Mouse (Mus musculus) hindbrain, embryonic 16.5 days (tissue): ENCODE results near the gene 9830107B12Rik. TPM values are rescaled to one million over a fixed set of nuclear protein-coding genes. Genes with fewer than 3 reads are reported as not detected.

Experiments used
- ATAC-seq: fragments of 200-750 bp; cut with Nextera tagmentation; 2 replicates; pipeline ENCODE4 v1.8.0; 2017; ENCODE audit warnings: moderate TSS enrichment, moderate library complexity
- H3K27ac ChIP-seq: fragments of 300-500 bp; sonication (generic); 2 replicates; pipeline ENCODE4 v1.5.1; 2014; ENCODE audit warnings: low read depth, mild to moderate bottlenecking, control low read depth, low read length, moderate library complexity
- H3K27me3 ChIP-seq: fragments of 300-500 bp; sonication (generic); replicated peaks from 2 replicates; pipeline ENCODE4 v1.6.1; 2014; ENCODE audit warnings: low read length; ENCODE audit not compliant: control insufficient read depth, insufficient read depth
- H3K36me3 ChIP-seq: fragments of 300-500 bp; sonication (generic); 2 replicates; pipeline ENCODE4 v1.6.1; 2014; ENCODE audit warnings: mild to moderate bottlenecking, low read length, moderate library complexity, mixed read lengths; ENCODE audit not compliant: control insufficient read depth, insufficient read depth
- H3K4me1 ChIP-seq: fragments of 300-500 bp; sonication (generic); 2 replicates; pipeline ENCODE4 v1.6.1; 2014; ENCODE audit warnings: low read depth, low read length; ENCODE audit not compliant: control insufficient read depth, insufficient read depth
- H3K4me2 ChIP-seq: fragments of 300-500 bp; sonication (generic); 2 replicates; pipeline ENCODE4 v1.6.1; 2014; ENCODE audit warnings: mild to moderate bottlenecking, low read length, control low read depth, moderate library complexity
- H3K4me3 ChIP-seq: fragments of 300-500 bp; sonication (generic); 2 replicates; pipeline ENCODE4 v1.5.1; 2014; ENCODE audit warnings: mild to moderate bottlenecking, low read length, control low read depth, moderate library complexity
- H3K9ac ChIP-seq: fragments of 300-500 bp; sonication (generic); 2 replicates; pipeline ENCODE4 v1.6.1; 2014; ENCODE audit warnings: low read depth, mild to moderate bottlenecking, control low read depth, low read length, moderate library complexity
- H3K9me3 ChIP-seq: fragments of 300-500 bp; sonication (generic); 2 replicates; pipeline ENCODE4 v1.6.1; 2014; ENCODE audit warnings: mild to moderate bottlenecking, low read length, moderate library complexity; ENCODE audit not compliant: control insufficient read depth
- WGBS: fragments of 180-500 bp; shearing (Covaris S2); extraction: QIAGEN DNeasy Blood & Tissue Kit; methylation state at CpG from one replicate; pipeline ENCODE4 v1.1.7; 2014; 5-methylcytosine and 5-hydroxymethylcytosine counted together
- polyA plus RNA-seq: library from polyadenylated mRNA; unstranded; fragments of >200 nt; fragmentation: Nextera tagmentation; extraction: Ambion mirVana; gene quantifications from 2 replicates; pipeline ENCODE4 v1.2.1, GENCODE M21; 2015

9830107B12Rik gene
- polyA plus RNA-seq, 1 experiment from 2014 or later: not detected

DNA sequence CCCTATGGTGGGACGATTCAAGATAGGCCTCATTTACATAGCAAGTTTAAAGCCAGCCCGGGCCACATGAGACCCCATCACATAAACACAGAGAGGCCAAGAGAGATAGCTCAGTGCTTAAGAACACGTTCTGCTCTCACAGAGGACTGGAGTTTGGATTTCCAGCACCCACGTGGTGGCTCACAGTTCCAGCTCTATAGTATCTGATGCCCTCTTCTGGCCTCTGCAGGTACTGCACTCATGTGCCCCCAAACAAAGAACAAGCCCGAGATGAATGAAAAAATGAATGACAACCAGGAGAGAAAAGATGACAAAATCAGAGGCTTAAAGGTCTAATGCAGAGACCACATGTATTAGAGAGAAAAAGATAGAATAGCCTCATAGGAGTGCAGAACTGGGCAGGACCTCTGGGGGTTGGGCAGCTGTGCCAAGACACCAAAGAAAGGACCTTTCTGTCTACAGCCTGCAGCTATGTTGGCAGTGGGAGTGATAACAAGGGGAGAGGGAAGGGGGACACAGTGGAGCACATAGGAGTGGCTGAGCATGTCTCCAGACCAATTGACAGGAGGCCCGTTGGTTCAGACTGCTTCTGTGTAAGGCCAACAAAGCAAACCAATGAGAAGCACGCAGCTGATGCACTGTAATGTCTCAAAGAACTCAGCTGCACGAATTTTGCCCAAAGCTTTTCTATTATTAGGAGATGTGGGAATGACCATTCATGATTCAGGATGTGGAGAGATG is 35.4 kb downstream of the 9830107B12Rik start:
- Histone ChIP-seq H3K9me3 (no peaks in the 10 kb centered on the region), H3K36me3 (no peaks in the 10 kb centered on the region), H3K4me2 (no peak overlapping the region), H3K4me1 (no peaks in the 10 kb centered on the region), H3K4me3 (no peak overlapping the region), H3K27me3 (no peaks in the 10 kb centered on the region), H3K27ac (no peak overlapping the region), H3K9ac (no peak overlapping the region)
- WGBS: 48% methylated on average over 8 of the region's 8 CpGs
- ATAC-seq: no peak

DNA sequence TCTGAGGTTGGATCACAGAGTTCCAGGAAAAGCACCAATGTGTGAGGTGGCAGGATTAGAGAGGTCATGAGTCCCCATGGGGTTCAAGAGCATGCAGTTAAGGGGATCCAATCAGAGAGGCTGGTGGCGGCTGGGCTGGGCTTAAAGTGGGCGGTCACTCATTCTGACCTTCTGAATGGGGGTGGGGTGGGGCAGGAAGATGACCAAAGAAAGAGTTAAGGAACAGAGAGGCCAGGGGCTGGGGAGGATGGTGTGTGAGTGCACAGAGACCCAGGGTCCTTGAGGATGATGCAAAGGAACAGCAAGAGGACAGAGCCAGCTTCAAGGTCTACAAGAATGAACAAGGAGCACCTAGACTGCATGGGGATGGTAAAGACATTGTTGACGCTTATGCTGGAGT is 37.5 kb downstream of the 9830107B12Rik start:
- no peak for ATAC-seq
- WGBS: 78% methylated on average over 3 of the region's 3 CpGs
- H3K27me3 ChIP-seq: no peaks in the 10 kb centered on the region
- no peak overlapping the region for H3K9ac ChIP-seq
- H3K27ac ChIP-seq: no peak overlapping the region
- no peaks in the 10 kb centered on the region for H3K36me3 ChIP-seq
- H3K4me2 ChIP-seq: no peak overlapping the region
- H3K4me1 ChIP-seq: no peaks in the 10 kb centered on the region
- H3K9me3 ChIP-seq: no peaks in the 10 kb centered on the region
- H3K4me3 ChIP-seq: no peak overlapping the region

DNA sequence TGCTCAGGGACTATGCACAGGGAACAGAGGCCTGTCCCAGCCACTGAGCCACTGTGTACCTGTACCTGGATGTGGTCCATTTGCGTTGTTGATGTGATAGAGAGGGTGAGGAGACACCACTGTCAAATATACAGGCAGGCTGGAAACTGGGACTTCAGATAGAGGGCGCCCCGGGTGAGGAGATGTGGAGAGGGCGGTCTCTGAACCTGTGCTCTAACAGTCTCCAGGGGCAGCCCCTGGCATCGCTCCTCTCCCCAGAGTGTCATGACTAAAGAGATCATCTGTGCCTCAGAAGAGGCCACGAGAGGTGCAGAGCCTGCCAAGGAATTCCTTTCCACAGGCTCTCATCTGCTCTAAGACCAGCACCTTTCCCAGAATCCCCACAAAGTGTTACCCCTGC is 38.2 kb downstream of the 9830107B12Rik start:
- no peak for ATAC-seq
- H3K4me2 ChIP-seq: no peak overlapping the region

DNA sequence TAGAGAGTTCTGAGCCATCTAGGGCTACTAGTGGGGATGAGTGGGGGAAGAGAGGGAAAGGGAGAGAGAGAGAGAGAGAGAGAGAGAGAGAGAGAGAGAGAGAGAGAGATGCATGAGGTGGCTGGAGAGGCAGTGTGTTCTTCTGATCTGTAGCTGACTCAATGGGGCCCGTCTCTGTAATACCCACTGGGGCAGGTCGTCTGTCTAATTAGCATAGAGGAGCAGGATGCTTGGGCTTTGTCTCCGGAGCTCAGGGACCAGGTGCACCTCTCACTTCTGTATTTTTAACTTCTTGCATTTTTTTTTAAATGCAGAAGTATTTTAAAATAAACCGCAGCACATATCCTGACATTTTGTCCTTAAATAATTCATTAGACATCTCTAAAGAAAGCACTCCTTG is 38.7 kb downstream of the 9830107B12Rik start:
- no peak overlapping the region for H3K4me3 ChIP-seq
- no peak overlapping the region for H3K27ac ChIP-seq
- H3K4me2 ChIP-seq: no peak overlapping the region
- ATAC-seq: no peak
- H3K9ac ChIP-seq: no peak overlapping the region
- no peaks in the 10 kb centered on the region for H3K27me3 ChIP-seq
- H3K36me3 ChIP-seq: no peaks in the 10 kb centered on the region
- no peaks in the 10 kb centered on the region for H3K4me1 ChIP-seq
- H3K9me3 ChIP-seq: no peaks in the 10 kb centered on the region
- 35% methylated on average over 4 of the region's 4 CpGs for WGBS

More for the DNA sequence above, 38.2 kb downstream of the 9830107B12Rik start:
- Histone ChIP-seq H3K4me3 (no peak overlapping the region), H3K27ac (no peak overlapping the region), H3K9ac (no peak overlapping the region), H3K9me3 (no peaks in the 10 kb centered on the region), H3K27me3 (no peaks in the 10 kb centered on the region), H3K4me1 (no peaks in the 10 kb centered on the region), H3K36me3 (no peaks in the 10 kb centered on the region)
- WGBS: 58% methylated on average over 6 of the region's 6 CpGs

DNA sequence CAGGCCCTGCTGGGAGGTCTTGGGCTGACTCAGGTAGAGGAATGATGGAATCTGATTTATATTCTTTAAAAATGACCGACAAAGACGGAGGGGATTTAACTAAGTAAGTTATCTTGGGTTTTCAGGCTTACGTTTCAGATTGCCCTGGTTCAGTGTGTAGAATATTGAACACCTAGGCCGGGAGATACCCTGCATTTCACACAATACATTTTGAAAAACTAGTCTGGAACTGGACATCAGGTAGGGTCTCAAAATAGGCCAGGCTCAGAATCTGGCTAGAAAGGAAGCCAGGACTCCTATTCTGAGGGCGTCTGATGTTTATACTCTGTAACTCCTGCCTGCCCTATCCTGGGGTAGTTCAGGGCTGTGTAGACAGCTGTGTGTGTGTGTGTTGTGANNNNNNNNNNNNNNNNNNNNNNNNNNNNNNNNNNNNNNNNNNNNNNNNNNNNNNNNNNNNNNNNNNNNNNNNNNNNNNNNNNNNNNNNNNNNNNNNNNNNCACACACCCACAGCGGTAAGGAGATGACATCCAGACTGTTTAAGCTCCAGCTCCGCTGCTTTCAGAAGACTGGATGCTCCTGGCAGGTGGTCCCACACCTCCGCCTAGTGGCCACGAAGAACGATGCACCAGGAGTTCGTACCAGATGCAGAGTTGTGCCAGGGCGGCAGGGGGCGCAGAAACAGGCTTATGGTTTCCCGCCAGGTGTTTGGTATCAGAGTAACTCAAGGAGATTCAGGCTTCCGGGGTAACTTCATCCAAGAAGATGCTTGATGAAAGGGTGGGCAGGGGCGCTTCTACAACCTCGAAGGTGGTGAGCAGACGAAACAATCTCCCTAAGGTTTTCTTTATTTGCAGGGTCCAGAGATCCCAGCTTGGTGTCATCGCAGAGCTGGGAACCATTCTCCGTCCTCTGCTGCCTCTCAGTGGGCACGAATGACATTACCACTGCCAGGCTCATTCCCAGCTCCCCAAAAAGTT is 45.3 kb downstream of the 9830107B12Rik start:
- H3K27ac ChIP-seq: no peak overlapping the region
- no peaks in the 10 kb centered on the region for H3K9me3 ChIP-seq
- no peaks in the 10 kb centered on the region for H3K36me3 ChIP-seq
- H3K4me2 ChIP-seq: peak overlapping the region; percentile 48
- H3K4me1 ChIP-seq: peaks cover 25% of the 10 kb centered on the region
- peaks cover 33% of the 10 kb centered on the region for H3K27me3 ChIP-seq
- ATAC-seq: peak; percentile 84
- peak overlapping the region; percentile 27 for H3K4me3 ChIP-seq
- WGBS: 14% methylated on average over 20 of the region's 21 CpGs
- H3K9ac ChIP-seq: no peak overlapping the region

DNA sequence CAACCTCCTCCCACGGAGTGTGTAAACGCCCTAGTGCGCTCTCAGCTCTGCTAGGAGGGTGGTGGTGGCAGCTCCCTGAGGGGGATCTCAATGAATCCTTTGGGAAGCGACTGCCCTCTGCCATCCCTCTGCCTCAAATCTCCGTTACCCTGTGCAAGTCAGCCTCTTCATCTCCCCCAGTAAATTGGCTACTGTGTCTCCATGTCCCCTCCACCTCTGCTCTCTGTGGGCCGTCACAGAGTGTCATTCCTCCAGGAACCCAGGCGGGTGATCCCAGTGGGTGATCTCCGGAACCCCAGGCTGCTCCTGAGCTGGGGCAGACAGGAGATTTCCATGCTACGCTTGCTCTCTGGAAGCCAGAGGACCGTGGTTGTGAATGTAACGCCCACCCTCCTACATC is 46.8 kb downstream of the 9830107B12Rik start:
- peaks cover 37% of the 10 kb centered on the region for H3K27me3 ChIP-seq
- 7% methylated on average over 11 of the region's 11 CpGs for WGBS
- no peak overlapping the region for H3K27ac ChIP-seq
- H3K4me2 ChIP-seq: no peak overlapping the region
- no peaks in the 10 kb centered on the region for H3K36me3 ChIP-seq
- peaks cover 29% of the 10 kb centered on the region for H3K4me1 ChIP-seq
- ATAC-seq: no peak
- H3K9me3 ChIP-seq: no peaks in the 10 kb centered on the region
- H3K4me3 ChIP-seq: no peak overlapping the region
- no peak overlapping the region for H3K9ac ChIP-seq

DNA sequence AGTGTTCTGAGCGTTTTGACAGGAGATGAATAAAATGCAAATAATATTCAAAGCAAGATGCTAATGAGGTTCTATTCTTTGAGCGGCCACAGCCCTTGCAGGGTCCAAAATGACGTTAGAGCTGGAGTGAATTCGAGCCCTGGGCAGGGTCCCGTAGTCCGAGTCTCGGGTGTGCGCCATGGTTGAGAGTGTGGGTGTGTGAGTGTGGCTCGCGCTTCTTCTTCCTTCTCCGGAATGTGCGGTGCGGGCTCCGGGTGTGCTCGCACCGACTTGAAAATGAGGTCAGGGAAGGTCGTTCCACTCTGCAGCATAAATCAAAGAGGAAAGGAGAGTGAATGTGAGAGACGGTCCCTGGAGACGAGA is 47.6 kb downstream of the 9830107B12Rik start:
- no peak for ATAC-seq
- Histone ChIP-seq H3K27me3 (peaks cover 41% of the 10 kb centered on the region), H3K27ac (no peak overlapping the region), H3K36me3 (no peaks in the 10 kb centered on the region), H3K4me1 (peaks cover 29% of the 10 kb centered on the region), H3K4me2 (peak overlapping the region; percentile 47), H3K9me3 (no peaks in the 10 kb centered on the region; the same call in 1 of the 2 replicates), H3K9ac (no peak overlapping the region), H3K4me3 (no peak overlapping the region)
- WGBS: 0% methylated on average over 19 of the region's 19 CpGs

DNA sequence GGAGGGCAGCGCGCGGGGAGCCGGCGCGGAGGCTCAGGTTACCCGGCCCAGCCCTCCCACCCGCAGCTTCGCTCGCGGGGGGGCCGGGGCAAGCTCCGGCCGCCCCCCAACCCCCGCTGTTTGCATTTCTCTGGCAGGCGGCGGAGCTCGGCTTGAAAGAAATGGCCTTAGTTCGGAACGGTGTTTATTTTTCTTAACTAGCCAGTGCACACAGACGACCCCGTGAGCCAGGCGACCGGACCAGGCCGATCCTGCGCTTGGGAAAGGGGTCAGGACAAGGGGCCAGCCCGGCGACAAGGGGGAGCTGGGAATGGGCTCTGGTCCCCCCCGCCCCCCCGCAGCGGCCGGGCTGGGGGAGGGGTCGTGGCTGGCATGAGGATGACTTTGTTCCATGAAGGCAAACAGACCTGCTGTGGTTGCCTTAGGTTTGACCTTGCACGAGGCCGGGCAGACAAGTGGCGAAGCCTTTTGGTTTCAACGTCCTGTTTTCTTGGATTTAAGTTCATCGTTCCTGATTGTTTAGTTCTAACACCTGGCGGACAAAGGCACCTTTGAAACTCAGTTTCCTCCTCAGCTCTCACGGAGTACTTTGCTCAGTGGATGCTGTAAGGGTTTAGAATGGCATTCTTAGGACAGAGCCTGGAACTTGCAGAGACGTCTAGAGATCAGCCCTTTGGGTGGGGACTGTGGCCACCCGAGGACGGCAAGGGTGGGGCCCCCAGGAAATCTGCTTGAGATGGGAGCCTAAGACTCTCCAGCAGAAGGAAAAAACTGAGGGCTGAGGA is 48.1 kb downstream of the 9830107B12Rik start:
- Histone ChIP-seq H3K27me3 (peaks cover 41% of the 10 kb centered on the region), H3K27ac (no peak overlapping the region), H3K36me3 (no peaks in the 10 kb centered on the region), H3K4me2 (peak overlapping the region; percentile 47), H3K4me1 (peaks cover 29% of the 10 kb centered on the region), H3K9me3 (no peaks in the 10 kb centered on the region; the same call in 1 of the 2 replicates), H3K9ac (no peak overlapping the region), H3K4me3 (peak overlapping the region; percentile 19)
- WGBS: under 1% methylated on average over 41 of the region's 43 CpGs
- ATAC-seq: no peak
